Mouse (Mus musculus) intestine, embryonic 15.5 days (tissue): ENCODE data around the gene Tgoln1. TPM values are rescaled to one million over a fixed set of nuclear protein-coding genes. Genes with fewer than 3 reads are reported as not detected.
A peak's percentile ranks its signal among the peaks of the same experiment; 100 is the strongest.

Source experiments
- ATAC-seq: fragments of 200-750 bp; cut with Nextera tagmentation; 2 replicates; pipeline ENCODE4 v1.8.0; 2017; ENCODE audit warnings: moderate TSS enrichment, moderate library complexity
- H3K27ac ChIP-seq: fragments of 300-500 bp; sonication (generic); 2 replicates; pipeline ENCODE4 v1.5.1; 2015; ENCODE audit warnings: mild to moderate bottlenecking, inconsistent platforms
- H3K27me3 ChIP-seq: fragments of 300-500 bp; sonication (generic); replicated peaks from 2 replicates; pipeline ENCODE4 v1.6.1; 2015; ENCODE audit warnings: inconsistent platforms
- H3K36me3 ChIP-seq: fragments of 300-500 bp; sonication (generic); 2 replicates; pipeline ENCODE4 v1.6.1; 2015; ENCODE audit warnings: inconsistent platforms
- H3K4me1 ChIP-seq: fragments of 300-500 bp; sonication (generic); replicated peaks from 2 replicates; pipeline ENCODE4 v1.6.1; 2015; ENCODE audit warnings: inconsistent platforms
- H3K4me2 ChIP-seq: fragments of 300-500 bp; sonication (generic); replicated peaks from 2 replicates; pipeline ENCODE4 v1.6.1; 2015; ENCODE audit warnings: mild to moderate bottlenecking, inconsistent platforms
- H3K4me3 ChIP-seq: fragments of 300-500 bp; sonication (generic); replicated peaks from 2 replicates; pipeline ENCODE4 v1.5.1; 2015; ENCODE audit warnings: inconsistent platforms
- H3K9ac ChIP-seq: fragments of 300-500 bp; sonication (generic); 2 replicates; pipeline ENCODE4 v1.6.1; 2015; ENCODE audit warnings: inconsistent platforms
- H3K9me3 ChIP-seq: fragments of 300-500 bp; sonication (generic); 2 replicates; pipeline ENCODE4 v1.6.1; 2016; ENCODE audit warnings: inconsistent platforms
- WGBS: fragments of 180-500 bp; shearing (Covaris S2); methylation state at CpG from one replicate; pipeline ENCODE4 v1.1.7; 2015; 5-methylcytosine and 5-hydroxymethylcytosine counted together
- polyA plus RNA-seq: library from polyadenylated mRNA; unstranded; fragments of >200 nt; fragmentation: Nextera tagmentation; extraction: Ambion mirVana; gene quantifications from 2 replicates; pipeline ENCODE4 v1.2.1, GENCODE M21; 2015

The Tgoln1 gene
- 42.2 and 43.3 TPM in 2 replicates for polyA plus RNA-seq

DNA sequence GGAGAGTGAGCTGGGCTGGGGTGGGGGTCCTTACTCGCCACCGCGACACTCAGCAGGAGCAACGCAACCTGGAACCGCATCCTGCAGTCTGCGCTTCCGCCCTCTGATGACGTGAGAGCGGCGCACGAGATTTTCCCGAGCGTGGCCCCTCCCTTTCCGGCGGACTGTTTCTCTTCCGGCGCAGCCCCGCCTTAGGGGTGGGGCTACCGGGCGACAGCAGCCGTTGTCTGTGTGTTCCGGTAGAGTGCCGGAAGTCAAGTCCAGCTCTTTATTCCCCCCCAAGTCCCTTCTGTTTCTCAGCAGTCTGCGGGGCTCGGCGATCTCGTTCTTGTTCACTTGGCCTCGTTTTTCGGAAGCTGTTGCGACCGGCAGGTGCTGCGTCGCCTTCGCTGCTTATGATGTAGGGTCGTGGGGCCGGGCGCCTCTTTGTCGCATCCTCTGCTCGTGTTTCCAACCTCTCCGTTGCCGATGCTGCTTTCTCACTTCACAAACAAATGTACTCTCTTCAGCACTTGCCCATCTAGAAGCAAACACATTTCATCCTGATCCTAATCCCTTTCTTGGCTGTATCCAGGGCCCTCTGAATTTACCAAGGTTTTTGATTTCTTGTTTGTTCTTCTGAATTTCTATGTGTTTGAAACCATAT, at the start of gene Tgoln1:
Tgoln1 (minus strand) TSS at position 358 of the 646 bp plus-strand sequence.
- Histone ChIP-seq H3K9me3 (no peaks in the 10 kb centered on the region), H3K9ac (peak within 1 kb of the TSS; percentile 81), H3K4me1 (peaks cover 24% of the 10 kb centered on the region), H3K27ac (peak within 1 kb of the TSS; percentile 93), H3K36me3 (peaks cover 6% of the 10 kb centered on the region), H3K4me2 (peak within 1 kb of the TSS; percentile 86), H3K4me3 (peak within 1 kb of the TSS; percentile 72), H3K27me3 (no peaks in the 10 kb centered on the region)
- ATAC-seq, result peak; percentile 95
- under 1% methylated on average over 41 of the region's 41 CpGs for WGBS

DNA sequence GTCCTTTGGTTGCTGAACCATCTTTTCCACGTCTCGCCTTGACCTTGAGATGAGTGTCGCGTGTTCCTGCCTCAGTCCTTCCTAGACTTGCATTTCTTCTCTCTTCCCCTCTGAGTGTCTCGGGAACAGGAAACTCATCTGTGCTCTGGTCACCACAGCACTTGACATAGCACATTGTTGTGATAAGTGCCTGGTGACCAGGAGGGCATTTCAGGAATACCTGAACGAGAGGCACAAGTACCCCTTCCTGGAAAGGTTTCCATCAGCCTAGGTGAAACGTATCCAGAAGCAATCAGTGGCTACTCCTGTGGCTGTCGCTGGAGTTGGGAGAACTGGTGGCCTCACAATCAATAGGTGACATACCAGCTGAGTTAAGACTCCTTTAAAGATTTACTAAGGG, 47.5 kb upstream of the Tgoln1 start:
- H3K4me1 ChIP-seq, result peaks cover 47% of the 10 kb centered on the region
- no peak overlapping the region for H3K27ac ChIP-seq

DNA sequence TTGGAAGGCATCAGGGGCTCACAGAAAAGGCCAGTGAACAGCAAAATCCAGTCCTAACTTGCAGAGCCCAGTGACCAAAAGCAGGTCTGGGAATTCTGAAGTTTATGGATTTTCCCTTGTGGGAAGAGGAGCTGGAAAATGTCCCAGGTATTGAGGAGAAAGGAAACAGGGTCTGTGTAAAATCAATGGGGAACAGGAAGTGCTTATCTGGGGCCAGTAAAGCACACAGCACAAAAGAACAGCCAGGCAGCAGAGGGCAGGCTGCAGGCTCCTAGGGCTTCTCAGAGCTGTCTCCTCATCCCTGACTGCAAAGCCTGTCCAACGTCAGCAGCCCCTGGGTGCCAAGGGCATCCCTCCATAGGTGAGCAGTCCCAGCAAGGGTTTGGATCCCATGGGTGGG, 46.2 kb upstream of the Tgoln1 start:
- Histone ChIP-seq H3K4me2 (no peak overlapping the region), H3K9me3 (no peaks in the 10 kb centered on the region), H3K27me3 (no peaks in the 10 kb centered on the region), H3K9ac (no peak overlapping the region), H3K4me1 (peaks cover 49% of the 10 kb centered on the region), H3K27ac (peak overlapping the region; percentile 79), H3K4me3 (no peak overlapping the region), H3K36me3 (no peaks in the 10 kb centered on the region)
- 15% methylated on average over 1 of the region's 1 CpGs for WGBS
- peak; percentile 50; the same call in 1 of the 2 replicates for ATAC-seq

More for the DNA sequence above, 47.5 kb upstream of the Tgoln1 start:
- ATAC-seq, result no peak
- Histone ChIP-seq H3K4me3 (no peak overlapping the region), H3K27me3 (no peaks in the 10 kb centered on the region), H3K9ac (no peak overlapping the region), H3K9me3 (no peaks in the 10 kb centered on the region), H3K4me2 (no peak overlapping the region), H3K36me3 (no peaks in the 10 kb centered on the region)
- WGBS, result 51% methylated on average over 8 of the region's 8 CpGs

- ATAC-seq, result no peak
- H3K4me2 ChIP-seq, result no peak overlapping the region
- H3K9me3 ChIP-seq, result no peaks in the 10 kb centered on the region
- no peaks in the 10 kb centered on the region for H3K27me3 ChIP-seq
- H3K4me1 ChIP-seq, result peaks cover 53% of the 10 kb centered on the region
- 71% methylated on average over 6 of the region's 6 CpGs for WGBS
- H3K4me3 ChIP-seq, result no peak overlapping the region
- no peak overlapping the region for H3K9ac ChIP-seq
- H3K36me3 ChIP-seq, result no peaks in the 10 kb centered on the region
- H3K27ac ChIP-seq, result peak overlapping the region; percentile 67
These were observed 43.6 kb upstream of the Tgoln1 start for GRCm38 (mm10) chr6:72660391-72660720.

- H3K4me1 ChIP-seq, result peaks cover 57% of the 10 kb centered on the region
- H3K36me3 ChIP-seq, result no peaks in the 10 kb centered on the region
- no peak overlapping the region for H3K4me3 ChIP-seq
- H3K9ac ChIP-seq, result no peak overlapping the region
- no peaks in the 10 kb centered on the region for H3K9me3 ChIP-seq
- no peak overlapping the region for H3K4me2 ChIP-seq
- peak overlapping the region; percentile 67 for H3K27ac ChIP-seq
- no peaks in the 10 kb centered on the region for H3K27me3 ChIP-seq
- peak; percentile 38 for ATAC-seq
- WGBS, result 34% methylated on average over 8 of the region's 8 CpGs
These were observed 43.1 kb upstream of the Tgoln1 start for GRCm38 (mm10) chr6:72659717-72660390.

DNA sequence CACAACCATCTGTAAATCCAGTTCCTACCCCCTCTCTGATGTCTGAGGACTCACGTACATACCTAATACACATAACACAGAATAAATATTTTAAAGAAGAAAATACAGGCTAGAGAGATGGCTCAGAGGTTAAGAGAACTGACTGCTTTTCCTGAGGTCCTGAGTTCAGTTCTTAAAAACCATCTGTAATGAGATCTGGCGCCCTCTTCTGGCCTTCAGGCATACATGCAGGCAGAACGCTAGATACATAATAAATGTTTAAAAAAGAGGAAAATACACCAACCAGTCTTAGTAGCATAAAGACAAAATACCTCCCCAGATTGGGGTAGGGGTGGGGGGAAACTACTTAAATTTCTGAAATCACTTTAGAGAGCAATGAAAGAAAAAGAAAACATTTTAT, 41.2 kb upstream of the Tgoln1 start:
- H3K4me2 ChIP-seq, result no peak overlapping the region
- 61% methylated on average over 3 of the region's 3 CpGs for WGBS
- peaks cover 55% of the 10 kb centered on the region for H3K4me1 ChIP-seq
- H3K36me3 ChIP-seq, result no peaks in the 10 kb centered on the region
- no peaks in the 10 kb centered on the region for H3K27me3 ChIP-seq
- no peaks in the 10 kb centered on the region for H3K9me3 ChIP-seq
- no peak overlapping the region for H3K9ac ChIP-seq
- no peak overlapping the region for H3K27ac ChIP-seq
- ATAC-seq, result no peak
- no peak overlapping the region for H3K4me3 ChIP-seq

GRCm38 (mm10) chr6:72656053-72656442, 39.2 kb upstream of the Tgoln1 start:
- no peaks in the 10 kb centered on the region for H3K36me3 ChIP-seq
- no peaks in the 10 kb centered on the region for H3K27me3 ChIP-seq
- peaks cover 44% of the 10 kb centered on the region for H3K4me1 ChIP-seq
- H3K4me3 ChIP-seq, result no peak overlapping the region
- ATAC-seq, result peak; percentile 37; the same call in 1 of the 2 replicates
- H3K9ac ChIP-seq, result no peak overlapping the region
- peak overlapping the region; percentile 92 for H3K27ac ChIP-seq
- WGBS, result 74% methylated on average over 7 of the region's 7 CpGs
- peak overlapping the region; percentile 49 for H3K4me2 ChIP-seq
- H3K9me3 ChIP-seq, result no peaks in the 10 kb centered on the region

GRCm38 (mm10) chr6:72655309-72656052, 38.7 kb upstream of the Tgoln1 start:
- Histone ChIP-seq H3K27ac (peak overlapping the region; percentile 92), H3K4me3 (peak overlapping the region; percentile 22; the same call in 1 of the 2 replicates), H3K36me3 (no peaks in the 10 kb centered on the region), H3K9me3 (no peaks in the 10 kb centered on the region), H3K4me2 (peak overlapping the region; percentile 49), H3K4me1 (peaks cover 43% of the 10 kb centered on the region), H3K9ac (peak overlapping the region; percentile 17; the same call in 1 of the 2 replicates), H3K27me3 (no peaks in the 10 kb centered on the region)
- WGBS, result 24% methylated on average over 20 of the region's 20 CpGs
- peak; percentile 81 for ATAC-seq

DNA sequence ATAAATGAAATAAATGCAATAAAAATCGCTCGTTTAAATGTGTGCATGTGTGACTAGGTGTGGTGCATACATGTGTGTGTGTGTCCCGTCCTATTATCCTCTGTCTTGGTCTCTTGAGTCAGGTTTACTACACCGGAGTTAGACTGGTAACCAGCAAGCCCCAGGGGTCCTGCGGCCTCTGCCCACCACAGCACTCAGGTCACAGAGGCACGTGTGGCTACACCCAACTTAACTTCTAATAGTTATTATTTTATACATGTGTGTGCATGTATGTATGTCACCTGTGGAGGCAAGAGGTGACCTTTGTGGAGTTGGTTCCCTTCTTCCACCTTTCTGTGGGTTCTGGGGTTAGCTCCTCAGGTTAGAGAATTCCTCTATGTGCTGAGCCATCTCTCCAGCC, 37.6 kb upstream of the Tgoln1 start:
- Histone ChIP-seq H3K27ac (peak overlapping the region; percentile 92; the same call in 1 of the 2 replicates), H3K9me3 (no peaks in the 10 kb centered on the region), H3K27me3 (no peaks in the 10 kb centered on the region), H3K4me3 (no peak overlapping the region), H3K4me1 (peaks cover 37% of the 10 kb centered on the region), H3K36me3 (no peaks in the 10 kb centered on the region), H3K4me2 (no peak overlapping the region), H3K9ac (no peak overlapping the region)
- ATAC-seq, result no peak
- 91% methylated on average over 6 of the region's 6 CpGs for WGBS

GRCm38 (mm10) chr6:72653419-72653818, 36.6 kb upstream of the Tgoln1 start:
- Histone ChIP-seq H3K4me1 (peaks cover 37% of the 10 kb centered on the region), H3K27me3 (no peaks in the 10 kb centered on the region), H3K9me3 (no peaks in the 10 kb centered on the region), H3K4me3 (no peak overlapping the region), H3K36me3 (no peaks in the 10 kb centered on the region), H3K4me2 (0 out of 2 replicates have a peak overlapping the region, but pooled peaks have one; percentile 3), H3K27ac (0 out of 2 replicates have a peak overlapping the region, but pooled peaks have one; percentile 7), H3K9ac (no peak overlapping the region)
- no peak for ATAC-seq
- WGBS, result 63% methylated on average over 7 of the region's 7 CpGs

- ATAC-seq, result peak; percentile 42; the same call in 1 of the 2 replicates
These were observed 33.6 kb upstream of the Tgoln1 start for GRCm38 (mm10) chr6:72650338-72650851.

More at GRCm38 (mm10) chr6:72650338-72650851, 33.6 kb upstream of the Tgoln1 start:
- no peaks in the 10 kb centered on the region for H3K36me3 ChIP-seq
- H3K4me2 ChIP-seq, result no peak overlapping the region
- no peaks in the 10 kb centered on the region for H3K27me3 ChIP-seq
- H3K9me3 ChIP-seq, result no peaks in the 10 kb centered on the region
- no peak overlapping the region for H3K4me3 ChIP-seq
- 0 out of 2 replicates have a peak overlapping the region, but pooled peaks have one; percentile 36 for H3K27ac ChIP-seq
- WGBS, result 40% methylated on average over 10 of the region's 10 CpGs
- no peak overlapping the region for H3K9ac ChIP-seq
- peaks cover 31% of the 10 kb centered on the region for H3K4me1 ChIP-seq
